In genomic region chr13:91581504-91581903, GRCm38 (mm10) we compare ENCODE assay signal across 24 mouse cellular contexts.
"Had no signal": no experiment of that assay in that cellular context is flagged by ENCODE, and none has a peak within 500 bp of the region (broad histone marks: within the 10 kb centered on the region; RNA-seq: fewer than 3 reads in every experiment).

No protein-coding gene starts in this region.

- H3K4me3 ChIP-seq: heart, embryonic 10.5 days; heart, embryonic 12.5 days; hindbrain, embryonic 10.5 days; hindbrain, embryonic 12.5 days; kidney, embryonic 15.5 days; limb, embryonic 13.5 days; limb, embryonic 15.5 days; liver, embryonic 13.5 days had no signal

- ATAC-seq: hindbrain, embryonic 16.5 days; intestine, embryonic 16.5 days had no signal

- H3K4me2 ChIP-seq: heart, embryonic 12.5 days; hindbrain, embryonic 12.5 days; hindbrain, embryonic 14.5 days; kidney, embryonic 15.5 days; limb, embryonic 13.5 days; limb, embryonic 15.5 days; liver, embryonic 11.5 days; liver, embryonic 13.5 days had no signal

- DNase-seq: gastrocnemius, postnatal 25 days; heart, adult 18-20 months; heart, postnatal 10 days; heart, postnatal 4 days; kidney, adult 11 months; kidney, adult 2 months; kidney, adult 9 months; kidney, postnatal 14 days; kidney, postnatal 36 days; layer of hippocampus, adult 9-11 months; layer of hippocampus, postnatal 36 days; left cerebral cortex, postnatal 4 days; liver, embryonic 13.5 days had no signal

- H3K36me3 ChIP-seq: heart, embryonic 10.5 days; heart, embryonic 12.5 days; hindbrain, embryonic 10.5 days; hindbrain, embryonic 12.5 days; kidney, embryonic 15.5 days; limb, embryonic 13.5 days; limb, embryonic 15.5 days; liver, embryonic 13.5 days had no signal

- H3K27me3 ChIP-seq: heart, embryonic 12.5 days; hindbrain, embryonic 12.5 days; kidney, embryonic 15.5 days; limb, embryonic 13.5 days; limb, embryonic 15.5 days; liver, embryonic 13.5 days had no signal
